Mouse (Mus musculus): ENCODE data around the gene Sf3a2. TPM values are rescaled to one million over a fixed set of nuclear protein-coding genes. Genes with fewer than 3 reads are reported as not detected.
A peak's percentile ranks its signal among the peaks of the same experiment; 100 is the strongest.

The Sf3a2 gene
- polyA plus RNA-seq, 1 experiment from 2014 or later: 30.1 TPM

DNA sequence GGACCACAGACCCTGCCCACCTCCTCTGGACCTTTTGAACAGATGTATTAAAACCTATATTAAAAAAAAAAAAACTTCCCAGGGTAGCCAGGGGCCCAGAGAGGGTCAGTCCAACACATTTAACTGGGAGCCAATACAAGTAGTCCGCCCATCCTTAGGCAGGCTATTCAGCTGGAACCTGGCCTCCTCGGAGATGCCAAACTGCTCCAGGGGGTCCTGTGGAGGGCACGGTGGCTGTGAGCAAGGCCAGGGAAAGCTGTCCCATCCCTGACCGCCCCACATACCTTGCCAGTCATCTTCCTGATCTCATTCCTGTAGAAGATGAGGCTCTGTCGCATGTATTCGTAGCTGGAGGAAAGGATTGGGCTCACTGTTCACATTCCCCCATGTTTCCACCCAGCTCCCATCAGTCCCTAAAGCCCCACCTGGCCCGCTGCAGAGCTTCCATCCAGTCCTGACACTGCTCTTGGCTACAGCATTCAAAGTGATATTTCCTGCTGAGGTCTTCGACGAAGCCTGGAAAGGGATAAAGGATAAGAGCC lies 1.6 kb upstream of the Sf3a2 start:
- peak overlapping the region; percentile 93 for H3K4me3 ChIP-seq (ENCODE audit: low read depth, low read length)
- H3K9ac ChIP-seq (ENCODE audit: low read depth, low read length): peak overlapping the region; percentile 94
- peaks cover 25% of the 10 kb centered on the region for H3K4me1 ChIP-seq (ENCODE audit: control insufficient read depth, low read depth, low read length)
- no peaks in the 10 kb centered on the region for H3K9me3 ChIP-seq (replicated peaks; ENCODE audit: control insufficient read depth, low read length)
- H3K27me3 ChIP-seq (ENCODE audit: control insufficient read depth, insufficient read depth, low read depth, low read length): no peaks in the 10 kb centered on the region
- peaks cover 41% of the 10 kb centered on the region for H3K36me3 ChIP-seq (ENCODE audit: control insufficient read depth, insufficient read depth)
- 77% methylated on average over 9 of the region's 9 CpGs for WGBS (ENCODE audit: insufficient replicate concordance)
- ATAC-seq (ENCODE audit: low read depth): no peak
- no peak overlapping the region for H3K27ac ChIP-seq (ENCODE audit: low read length)
- peak overlapping the region; percentile 93 for H3K4me2 ChIP-seq (ENCODE audit: low read depth, low read length)

DNA sequence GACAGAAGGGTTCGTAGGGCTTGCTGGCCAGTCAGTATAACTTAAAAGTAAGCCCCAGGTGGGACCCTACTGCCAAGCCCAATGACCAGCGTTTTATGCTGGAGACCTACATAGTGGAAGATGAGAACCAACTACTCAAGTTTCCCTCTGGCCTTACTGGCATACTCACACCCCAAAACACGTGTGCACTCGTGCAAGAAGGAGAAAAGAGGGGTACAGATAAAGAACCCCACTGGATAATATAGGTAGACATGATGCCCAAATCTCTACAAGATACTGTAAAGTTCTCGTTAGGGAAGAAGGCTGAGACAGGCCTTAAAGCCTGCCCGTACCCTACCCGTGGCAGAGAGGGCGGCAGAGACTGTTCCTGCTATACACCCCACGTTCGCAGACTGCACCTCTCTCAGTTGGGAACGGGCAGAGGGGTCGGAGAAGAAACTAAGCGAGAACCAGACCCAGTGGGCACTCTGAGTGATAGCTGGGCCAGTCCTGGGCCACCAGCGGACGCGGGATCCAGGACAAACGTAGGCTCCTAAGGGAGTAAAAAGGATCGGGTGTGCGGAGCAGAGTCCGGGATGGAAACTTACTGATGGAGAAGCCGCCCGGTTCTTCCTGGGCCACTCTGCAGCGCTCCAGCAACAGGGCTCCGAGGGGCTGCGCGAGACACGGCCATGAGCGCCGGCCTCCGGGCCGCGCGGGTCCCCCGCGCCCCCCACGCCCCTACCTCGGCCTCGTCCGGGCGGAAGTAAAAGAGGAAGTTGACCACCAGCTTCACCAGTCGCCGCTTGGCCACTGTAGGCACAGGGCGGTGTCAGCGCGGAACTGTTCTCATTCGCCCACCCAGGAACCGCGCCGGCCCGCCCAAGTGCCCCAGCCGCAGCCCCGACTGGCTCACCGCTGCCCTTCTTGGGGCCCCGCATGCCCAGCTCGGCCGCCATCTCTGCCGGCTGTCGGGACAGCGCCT lies 530 bp upstream of the Sf3a2 start:
- Histone ChIP-seq H3K4me2 (ENCODE audit: low read depth, low read length) (peak overlapping the region; percentile 93), H3K9me3 (replicated peaks; ENCODE audit: control insufficient read depth, low read length) (no peaks in the 10 kb centered on the region), H3K4me1 (ENCODE audit: control insufficient read depth, low read depth, low read length) (peaks cover 25% of the 10 kb centered on the region), H3K9ac (ENCODE audit: low read depth, low read length) (peak overlapping the region; percentile 94), H3K4me3 (ENCODE audit: low read depth, low read length) (peak overlapping the region; percentile 93), H3K36me3 (ENCODE audit: control insufficient read depth, insufficient read depth) (peaks cover 46% of the 10 kb centered on the region), H3K27me3 (ENCODE audit: control insufficient read depth, insufficient read depth, low read depth, low read length) (no peaks in the 10 kb centered on the region), H3K27ac (ENCODE audit: low read length) (peak overlapping the region; percentile 97)
- peak; percentile 52 for ATAC-seq (ENCODE audit: low read depth)
- 2% methylated on average over 58 of the region's 59 CpGs for WGBS (ENCODE audit: insufficient replicate concordance)

DNA sequence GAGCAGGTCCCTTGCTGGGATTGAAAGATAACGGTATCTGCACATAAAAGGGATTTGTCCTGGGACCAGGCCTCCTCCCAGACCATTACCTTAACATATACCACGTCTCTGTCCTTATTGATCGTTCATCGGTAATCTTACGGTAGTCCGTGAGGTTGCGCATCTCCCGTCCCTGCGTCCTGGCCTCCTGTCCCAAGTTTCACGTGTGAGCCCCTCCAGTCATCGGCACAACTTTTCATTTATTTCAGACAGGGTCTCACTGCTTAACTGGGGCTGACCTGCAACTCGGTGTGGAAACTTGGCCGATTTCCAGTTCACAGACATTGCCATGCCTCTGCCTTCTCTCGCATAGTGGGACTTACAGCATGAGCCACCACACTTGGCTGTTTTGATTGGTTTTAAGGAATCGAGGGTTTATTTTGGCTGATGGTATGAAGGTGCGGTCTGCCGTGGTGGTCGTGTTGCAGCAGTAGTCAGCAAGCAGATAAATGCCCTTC lies 1.1 kb downstream of the Sf3a2 start:
- WGBS (ENCODE audit: insufficient replicate concordance): under 1% methylated on average over 18 of the region's 18 CpGs
- Histone ChIP-seq H3K9me3 (replicated peaks; ENCODE audit: control insufficient read depth, low read length) (no peaks in the 10 kb centered on the region), H3K9ac (ENCODE audit: low read depth, low read length) (peak overlapping the region; percentile 94), H3K36me3 (ENCODE audit: control insufficient read depth, insufficient read depth) (peaks cover 53% of the 10 kb centered on the region), H3K4me1 (ENCODE audit: control insufficient read depth, low read depth, low read length) (peaks cover 25% of the 10 kb centered on the region), H3K4me2 (ENCODE audit: low read depth, low read length) (peak overlapping the region; percentile 93), H3K4me3 (ENCODE audit: low read depth, low read length) (peak overlapping the region; percentile 93), H3K27me3 (ENCODE audit: control insufficient read depth, insufficient read depth, low read depth, low read length) (no peaks in the 10 kb centered on the region), H3K27ac (ENCODE audit: low read length) (peak overlapping the region; percentile 97)
- ATAC-seq (ENCODE audit: low read depth): no peak

DNA sequence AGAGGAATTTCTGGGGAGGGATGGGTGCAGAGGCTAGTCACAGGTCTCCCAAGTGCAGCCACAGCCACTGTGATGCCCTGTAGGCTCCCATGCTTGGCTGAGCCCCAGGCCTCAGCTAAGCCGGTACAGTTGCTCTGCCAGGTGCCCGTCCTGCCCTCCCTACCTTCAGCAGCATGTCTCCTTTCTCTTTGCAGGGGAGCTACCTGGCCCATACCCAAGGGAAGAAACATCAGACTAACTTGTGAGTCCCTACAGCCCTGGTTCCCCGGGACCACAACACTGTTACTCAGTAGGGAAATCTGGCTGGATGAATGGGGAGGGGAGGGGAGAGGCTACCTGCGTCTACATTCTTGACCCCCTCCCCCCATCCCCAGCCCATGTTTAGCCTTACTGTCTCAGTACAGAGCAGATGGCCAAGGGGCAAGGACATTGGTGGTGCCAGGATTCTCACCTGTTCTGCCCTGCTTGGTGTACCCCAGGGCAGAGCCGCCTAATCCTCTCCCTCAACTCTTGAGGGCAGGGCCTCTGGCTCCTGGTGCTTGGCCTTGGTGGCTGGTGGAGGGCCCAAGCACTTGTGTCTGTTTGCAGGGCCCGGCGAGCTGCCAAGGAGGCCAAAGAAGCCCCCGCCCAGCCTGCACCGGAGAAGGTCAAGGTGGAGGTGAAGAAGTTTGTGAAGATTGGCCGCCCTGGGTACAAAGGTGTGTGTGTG lies 4.4 kb downstream of the Sf3a2 start:
- WGBS (ENCODE audit: insufficient replicate concordance): 84% methylated on average over 10 of the region's 10 CpGs
- Histone ChIP-seq H3K4me2 (ENCODE audit: low read depth, low read length) (no peak overlapping the region), H3K9ac (ENCODE audit: low read depth, low read length) (no peak overlapping the region), H3K27me3 (ENCODE audit: control insufficient read depth, insufficient read depth, low read depth, low read length) (peaks cover 11% of the 10 kb centered on the region), H3K4me1 (ENCODE audit: control insufficient read depth, low read depth, low read length) (peaks cover 35% of the 10 kb centered on the region), H3K27ac (ENCODE audit: low read length) (no peak overlapping the region), H3K9me3 (replicated peaks; ENCODE audit: control insufficient read depth, low read length) (no peaks in the 10 kb centered on the region), H3K36me3 (ENCODE audit: control insufficient read depth, insufficient read depth) (peaks cover 42% of the 10 kb centered on the region), H3K4me3 (ENCODE audit: low read depth, low read length) (no peak overlapping the region)
- no peak for ATAC-seq (ENCODE audit: low read depth)

DNA sequence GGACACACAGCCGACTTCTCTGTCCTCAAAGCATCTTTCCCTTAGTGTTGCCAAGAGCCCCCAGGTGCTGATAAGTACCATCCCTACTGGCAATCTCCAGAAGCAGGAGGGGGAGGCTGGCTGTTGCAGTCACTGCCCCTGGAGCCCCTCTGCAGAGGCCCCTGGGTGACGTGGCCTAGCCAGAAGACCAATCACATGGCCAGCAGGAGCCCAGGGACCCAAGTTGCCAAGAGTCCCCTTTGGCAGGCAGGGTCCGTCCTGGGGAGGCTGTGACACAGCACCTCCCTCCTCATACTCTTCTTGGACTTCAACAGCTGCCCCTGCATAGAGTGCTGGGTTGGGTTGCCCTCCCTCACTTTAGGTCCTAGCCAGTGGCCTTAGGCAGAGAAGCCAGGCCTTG lies 5.0 kb downstream of the Sf3a2 start:
- Histone ChIP-seq H3K4me1 (ENCODE audit: control insufficient read depth, low read depth, low read length) (peaks cover 41% of the 10 kb centered on the region), H3K27me3 (ENCODE audit: control insufficient read depth, insufficient read depth, low read depth, low read length) (peaks cover 18% of the 10 kb centered on the region), H3K4me3 (ENCODE audit: low read depth, low read length) (no peak overlapping the region), H3K4me2 (ENCODE audit: low read depth, low read length) (no peak overlapping the region), H3K9ac (ENCODE audit: low read depth, low read length) (no peak overlapping the region), H3K27ac (ENCODE audit: low read length) (no peak overlapping the region), H3K36me3 (ENCODE audit: control insufficient read depth, insufficient read depth) (peaks cover 42% of the 10 kb centered on the region), H3K9me3 (replicated peaks; ENCODE audit: control insufficient read depth, low read length) (no peaks in the 10 kb centered on the region)
- 69% methylated on average over 3 of the region's 3 CpGs for WGBS (ENCODE audit: insufficient replicate concordance)
- ATAC-seq (ENCODE audit: low read depth): no peak

DNA sequence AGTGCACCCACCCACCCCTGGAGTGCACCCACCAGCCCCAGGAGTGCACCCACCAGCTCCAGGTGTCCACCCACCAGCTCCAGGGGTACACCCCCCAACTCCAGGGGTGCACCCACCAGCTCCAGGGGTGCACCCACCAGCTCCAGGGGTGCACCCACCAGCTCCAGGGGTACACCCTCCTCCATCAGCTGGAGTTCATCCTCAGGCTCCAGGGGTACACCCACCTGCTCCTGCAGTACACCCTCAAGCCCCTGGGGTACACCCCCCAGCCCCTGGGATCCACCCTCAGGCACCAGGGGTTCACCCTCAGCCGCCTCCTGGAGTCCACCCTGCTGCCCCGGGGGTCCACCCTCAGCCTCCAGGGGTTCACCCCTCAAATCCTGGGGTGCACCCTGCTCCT lies 6.3 kb downstream of the Sf3a2 start:
- Histone ChIP-seq H3K4me3 (ENCODE audit: low read depth, low read length) (no peak overlapping the region), H3K27me3 (ENCODE audit: control insufficient read depth, insufficient read depth, low read depth, low read length) (peaks cover 31% of the 10 kb centered on the region), H3K9ac (ENCODE audit: low read depth, low read length) (no peak overlapping the region), H3K4me1 (ENCODE audit: control insufficient read depth, low read depth, low read length) (peaks cover 47% of the 10 kb centered on the region), H3K9me3 (replicated peaks; ENCODE audit: control insufficient read depth, low read length) (no peaks in the 10 kb centered on the region), H3K4me2 (ENCODE audit: low read depth, low read length) (no peak overlapping the region), H3K27ac (ENCODE audit: low read length) (no peak overlapping the region), H3K36me3 (ENCODE audit: control insufficient read depth, insufficient read depth) (peaks cover 42% of the 10 kb centered on the region)
- no peak for ATAC-seq (ENCODE audit: low read depth)
- 80% methylated on average over 2 of the region's 2 CpGs for WGBS (ENCODE audit: insufficient replicate concordance)

DNA sequence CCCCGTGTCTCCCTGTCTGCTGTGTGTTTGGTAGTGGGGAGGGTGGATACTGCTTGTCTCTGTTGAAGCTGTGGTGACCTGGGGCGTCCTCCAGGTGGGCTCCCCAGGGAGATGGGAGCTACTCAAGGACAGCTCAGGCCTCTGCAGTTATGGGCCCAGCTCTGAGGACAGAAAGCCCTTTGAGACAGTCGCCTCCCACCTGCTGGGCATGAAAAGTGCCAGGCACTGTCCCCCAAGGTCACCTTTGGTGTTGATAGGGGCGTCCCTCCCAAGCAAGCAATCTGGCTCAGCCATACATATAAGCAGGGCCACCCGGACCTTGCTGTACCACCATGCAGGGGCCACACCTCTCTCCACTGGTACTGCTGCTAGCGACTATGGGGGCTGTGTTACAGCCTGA lies 6.9 kb downstream of the Sf3a2 start, which contains the start of gene Amh:
Amh (plus strand) TSS at position 328 of the 400 bp plus-strand sequence.
- ATAC-seq (ENCODE audit: low read depth): no peak
- Histone ChIP-seq H3K9ac (ENCODE audit: low read depth, low read length) (no peak within 1 kb of the TSS), H3K27ac (ENCODE audit: low read length) (no peak within 1 kb of the TSS), H3K4me1 (ENCODE audit: control insufficient read depth, low read depth, low read length) (peaks cover 42% of the 10 kb centered on the region), H3K36me3 (ENCODE audit: control insufficient read depth, insufficient read depth) (peaks cover 42% of the 10 kb centered on the region), H3K4me2 (ENCODE audit: low read depth, low read length) (no peak within 1 kb of the TSS), H3K9me3 (replicated peaks; ENCODE audit: control insufficient read depth, low read length) (no peaks in the 10 kb centered on the region), H3K4me3 (ENCODE audit: low read depth, low read length) (no peak within 1 kb of the TSS), H3K27me3 (ENCODE audit: control insufficient read depth, insufficient read depth, low read depth, low read length) (peaks cover 37% of the 10 kb centered on the region)
- 66% methylated on average over 6 of the region's 6 CpGs for WGBS (ENCODE audit: insufficient replicate concordance)

DNA sequence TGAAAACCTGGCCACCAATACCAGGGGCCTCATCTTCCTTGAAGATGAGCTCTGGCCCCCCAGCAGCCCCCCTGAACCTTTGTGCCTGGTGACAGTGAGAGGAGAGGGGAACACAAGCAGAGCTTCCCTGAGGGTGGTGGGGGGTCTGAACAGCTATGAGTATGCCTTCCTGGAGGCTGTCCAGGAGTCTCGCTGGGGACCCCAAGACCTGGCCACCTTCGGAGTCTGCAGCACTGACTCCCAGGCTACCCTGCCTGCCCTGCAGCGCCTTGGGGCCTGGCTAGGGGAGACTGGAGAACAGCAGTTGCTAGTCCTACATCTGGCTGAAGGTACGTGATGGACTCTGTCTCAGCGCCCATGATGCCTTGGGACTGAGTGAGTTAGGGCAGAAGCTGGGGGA lies 7.3 kb downstream of the Sf3a2 start:
- H3K9me3 ChIP-seq (replicated peaks; ENCODE audit: control insufficient read depth, low read length): no peaks in the 10 kb centered on the region
- H3K27ac ChIP-seq (ENCODE audit: low read length): no peak overlapping the region
- peaks cover 42% of the 10 kb centered on the region for H3K36me3 ChIP-seq (ENCODE audit: control insufficient read depth, insufficient read depth)
- H3K4me1 ChIP-seq (ENCODE audit: control insufficient read depth, low read depth, low read length): peaks cover 38% of the 10 kb centered on the region
- peaks cover 41% of the 10 kb centered on the region for H3K27me3 ChIP-seq (ENCODE audit: control insufficient read depth, insufficient read depth, low read depth, low read length)
- no peak overlapping the region for H3K9ac ChIP-seq (ENCODE audit: low read depth, low read length)
- H3K4me3 ChIP-seq (ENCODE audit: low read depth, low read length): no peak overlapping the region
- no peak for ATAC-seq (ENCODE audit: low read depth)
- 77% methylated on average over 5 of the region's 5 CpGs for WGBS (ENCODE audit: insufficient replicate concordance)
- no peak overlapping the region for H3K4me2 ChIP-seq (ENCODE audit: low read depth, low read length)
